21 mouse cellular contexts compared by ENCODE assay signal in genomic region chr3:130237852-130238251, GRCm38 (mm10).
"Had no signal": no experiment of that assay in that cellular context is flagged by ENCODE, and none has a peak within 500 bp of the region (broad histone marks: within the 10 kb centered on the region; RNA-seq: fewer than 3 reads in every experiment).

No protein-coding gene starts in this region.

- DNase-seq: cerebellum, adult 8-10 months; cerebellum, adult 9-10 months; cerebellum, adult 9-11 months; cerebellum, postnatal 10 days; cerebellum, postnatal 14 days; cerebellum, postnatal 25 days; cerebellum, postnatal 36 days; embryo, embryonic 11 days; forebrain, postnatal 0 days; gastrocnemius, adult 2 months; gastrocnemius, postnatal 10 days; gastrocnemius, postnatal 14 days; gastrocnemius, postnatal 25 days; gastrocnemius, postnatal 36 days; heart, adult 11 months; heart, adult 18-20 months; heart, adult 2 months had no signal

- ATAC-seq: forebrain, embryonic 13.5 days; forebrain, embryonic 14.5 days; forebrain, embryonic 15.5 days; forebrain, embryonic 16.5 days; forebrain, postnatal 0 days had no signal
